9 mouse cellular contexts compared by ENCODE assay signal in genomic region chr12:24724369-24724768, GRCm38 (mm10). TPM values are rescaled to one million over a fixed set of nuclear protein-coding genes. Genes with fewer than 3 reads are reported as not detected.
DNase-seq lines count a peak whose midpoint lies in the region; ATAC-seq and TF ChIP-seq lines count a peak whose summit lies in the region.
"Had no signal": no experiment of that assay in that cellular context is flagged by ENCODE, and none has a peak within 500 bp of the region (broad histone marks: within the 10 kb centered on the region; RNA-seq: fewer than 3 reads in every experiment).

No protein-coding gene starts in this region.

- 0 out of 2 replicates have a peak overlapping the region, but pooled peaks have one; percentile 21 for H3K4me2 ChIP-seq in kidney, postnatal 0 days (ENCODE audit: low read length)
- peak overlapping the region; percentile 33 for H3K4me2 ChIP-seq in forebrain, embryonic 16.5 days (ENCODE audit: low read length)
- H3K4me2 ChIP-seq in liver, embryonic 12.5 days: no peak overlapping the region

- peak; percentile 77 for ATAC-seq in kidney, postnatal 0 days (replicated peaks; ENCODE audit: low FRiP score, low read depth)
- ATAC-seq in forebrain, embryonic 16.5 days: peak; percentile 90
- 0 out of 2 replicates have a peak, but pooled peaks have one; percentile 30 for ATAC-seq in liver, embryonic 12.5 days

- intact Hi-C loops in gastrocnemius, postnatal 36 days (cut with DNase I): no loop called here

- peak; percentile 67 for DNase-seq in kidney, postnatal 0 days (ENCODE audit: low spot score)
- DNase-seq in kidney, adult 18-20 months: no peak
- peak; percentile 38 for DNase-seq in retina, postnatal 1 day
- DNase-seq in layer of hippocampus, adult 9-10 months (ENCODE audit: low spot score): no peak
- no peak for DNase-seq in layer of hippocampus, postnatal 36 days
- no peak for DNase-seq in gastrocnemius, postnatal 36 days

- WGBS in kidney, postnatal 0 days: 19% methylated on average over 2 of the region's 2 CpGs
- WGBS in forebrain, embryonic 16.5 days: 14% methylated on average over 2 of the region's 2 CpGs
- 33% methylated on average over 2 of the region's 2 CpGs for WGBS in liver, embryonic 12.5 days (ENCODE audit: insufficient replicate concordance)

- no peak overlapping the region for H3K4me3 ChIP-seq in kidney, postnatal 0 days (replicated peaks; ENCODE audit: low read depth, low read length)
- H3K4me3 ChIP-seq in forebrain, embryonic 16.5 days (replicated peaks; ENCODE audit: low read length): no peak overlapping the region
- no peak overlapping the region for H3K4me3 ChIP-seq in liver, embryonic 12.5 days

- H3K4me1 ChIP-seq in kidney, postnatal 0 days (replicated peaks; ENCODE audit: insufficient read depth, low read length): 0 out of 2 replicates have a peak, but pooled peaks cover 7% of the 10 kb centered on the region
- peaks cover 6% of the 10 kb centered on the region; the same call in 1 of the 2 replicates for H3K4me1 ChIP-seq in forebrain, embryonic 16.5 days (replicated peaks; ENCODE audit: control insufficient read depth, insufficient read depth, low read length)
- peaks cover 11% of the 10 kb centered on the region for H3K4me1 ChIP-seq in liver, embryonic 12.5 days

- H3K36me3 ChIP-seq in kidney, postnatal 0 days (ENCODE audit: insufficient read depth, low read length): no peaks in the 10 kb centered on the region
- H3K36me3 ChIP-seq in forebrain, embryonic 16.5 days (ENCODE audit: control insufficient read depth, insufficient read depth): no peaks in the 10 kb centered on the region
- no peaks in the 10 kb centered on the region for H3K36me3 ChIP-seq in liver, embryonic 12.5 days

- no peak for TF ChIP-seq CTCF in kidney, postnatal 0 days (IDR thresholded peaks at IDR 0.05; ENCODE audit: low read depth)

- no peaks in the 10 kb centered on the region for H3K27me3 ChIP-seq in kidney, postnatal 0 days (ENCODE audit: insufficient read depth, low read length)
- no peaks in the 10 kb centered on the region for H3K27me3 ChIP-seq in forebrain, embryonic 16.5 days (replicated peaks; ENCODE audit: control insufficient read depth, insufficient read depth, low read length)
- no peaks in the 10 kb centered on the region for H3K27me3 ChIP-seq in liver, embryonic 12.5 days (replicated peaks)
- H3K27me3 ChIP-seq: Patski had no signal

- H3K9ac ChIP-seq in kidney, postnatal 0 days (ENCODE audit: low read depth, low read length): no peak overlapping the region
- H3K9ac ChIP-seq in forebrain, embryonic 16.5 days (replicated peaks; ENCODE audit: low read depth, low read length): peak overlapping the region; percentile 5; the same call in 1 of the 2 replicates
- H3K9ac ChIP-seq in liver, embryonic 12.5 days: no peak overlapping the region

- 0 out of 2 replicates have a peak overlapping the region, but pooled peaks have one; percentile 60 for H3K27ac ChIP-seq in kidney, postnatal 0 days
- no peak overlapping the region for H3K27ac ChIP-seq in forebrain, embryonic 16.5 days (ENCODE audit: low read length)
- no peak overlapping the region for H3K27ac ChIP-seq in liver, embryonic 12.5 days

- no peaks in the 10 kb centered on the region for H3K9me3 ChIP-seq in kidney, postnatal 0 days (replicated peaks; ENCODE audit: low read length)
- peaks cover 8% of the 10 kb centered on the region for H3K9me3 ChIP-seq in forebrain, embryonic 16.5 days (ENCODE audit: control insufficient read depth, low read length)
- H3K9me3 ChIP-seq in liver, embryonic 12.5 days (replicated peaks): peaks cover 6% of the 10 kb centered on the region; the same call in 1 of the 2 replicates

RNA-seq across cellular contexts. Expression of gene Rrm2, which starts 16.3 kb away (rescaled TPM):
- 101 and 136 TPM in 2 replicates for polyA plus RNA-seq in kidney, postnatal 0 days (2015; fragmentation: Nextera tagmentation; extraction: Ambion mirVana)
- 138 and 169 TPM in 2 replicates for polyA plus RNA-seq in forebrain, embryonic 16.5 days (2015; fragmentation: Nextera tagmentation; extraction: Ambion mirVana)
- polyA plus RNA-seq in liver, embryonic 12.5 days (2016; fragmentation: Nextera tagmentation; extraction: Ambion mirVana): 531 and 552 TPM in 2 replicates
- 1 to 10 TPM; 2.5 to 3.1 TPM for total RNA-seq in layer of hippocampus, postnatal 36 days (2021)
- total RNA-seq in gastrocnemius, postnatal 36 days (2021): 1 to 10 TPM; 2.1 to 3.0 TPM

RNA-seq across cellular contexts. Expression of gene Cys1, which starts 42.8 kb away (rescaled TPM):
- 16.2 and 16.4 TPM in 2 replicates for polyA plus RNA-seq in kidney, postnatal 0 days (2015; fragmentation: Nextera tagmentation; extraction: Ambion mirVana)
- 2.1 TPM in 2 replicates for polyA plus RNA-seq in forebrain, embryonic 16.5 days (2015; fragmentation: Nextera tagmentation; extraction: Ambion mirVana)
- 0.56 and 1.0 TPM in 2 replicates for polyA plus RNA-seq in liver, embryonic 12.5 days (2016; fragmentation: Nextera tagmentation; extraction: Ambion mirVana)
- 10 to 100 TPM; 30.9 to 39.8 TPM for total RNA-seq in layer of hippocampus, postnatal 36 days (2021)
- 1 to 10 TPM; 3.4 to 3.7 TPM for total RNA-seq in gastrocnemius, postnatal 36 days (2021)

Comparison
In these comparisons a context has a peak if more than half of its experiments do, and no peak if none do; other contexts are left out.
1. DNase-seq: peak in kidney, postnatal 0 days (single experiment) and retina, postnatal 1 day (single experiment); none in kidney, adult 18-20 months (single experiment), layer of hippocampus, adult 9-10 months (single experiment), layer of hippocampus, postnatal 36 days (0 of 2) and gastrocnemius, postnatal 36 days (0 of 2).
2. ATAC-seq: peak in every context shown above with its lines; median percentile 90 in forebrain, embryonic 16.5 days; 77 in kidney, postnatal 0 days; 30 in liver, embryonic 12.5 days.